Mouse (Mus musculus): Measurements from ENCODE around the gene Olfr1254. TPM values are rescaled to one million over a fixed set of nuclear protein-coding genes. Genes with fewer than 3 reads are reported as not detected.

Olfr1254 gene
- polyA plus RNA-seq (2012; rRNA removed): not detected in 2 replicates

GRCm38 (mm10) chr2:89793519-89793918 lies at the start of gene Olfr1254:
Gene Olfr1254 (minus strand): TSS chr2:89793619.
- no peak for DNase-seq (ENCODE audit: low read depth, low spot score)

GRCm38 (mm10) chr2:89841455-89841854 lies 48.0 kb upstream of the Olfr1254 start, which contains the start of gene Olfr1256:
Gene Olfr1256 (minus strand): TSS chr2:89841555.
- WGBS: 48% methylated on average over 2 of the region's 2 CpGs
- DNase-seq (ENCODE audit: low read depth, low spot score): no peak

- WGBS: 68% methylated on average over 1 of the region's 1 CpGs
These were observed 26.8 kb upstream of the Olfr1254 start for GRCm38 (mm10) chr2:89820216-89820615.

GRCm38 (mm10) chr2:89811751-89812150 lies 18.3 kb upstream of the Olfr1254 start, which contains the start of gene Olfr1255:
Gene Olfr1255 (plus strand): TSS chr2:89812051.
- 86% methylated on average over 3 of the region's 3 CpGs for WGBS
- no peak for DNase-seq (ENCODE audit: low read depth, low spot score)

More at GRCm38 (mm10) chr2:89820216-89820615, 26.8 kb upstream of the Olfr1254 start:
- no peak for DNase-seq (ENCODE audit: low read depth, low spot score)

- DNase-seq (ENCODE audit: low read depth, low spot score): no peak
- 66% methylated on average over 2 of the region's 2 CpGs for WGBS
These were observed 17.3 kb upstream of the Olfr1254 start for GRCm38 (mm10) chr2:89810751-89811150.

GRCm38 (mm10) chr2:89799583-89799982 lies 6.2 kb upstream of the Olfr1254 start:
- WGBS: 89% methylated on average over 3 of the region's 3 CpGs
- DNase-seq (ENCODE audit: low read depth, low spot score): no peak

- WGBS: 89% methylated on average over 1 of the region's 1 CpGs
- DNase-seq (ENCODE audit: low read depth, low spot score): no peak
These were observed 36.4 kb downstream of the Olfr1254 start, which contains the start of gene Olfr1253 for GRCm38 (mm10) chr2:89756990-89757389. Gene Olfr1253 (minus strand): TSS chr2:89757090.

Other genes with a start within 250 kb of the Olfr1254 start
- not detected in 2 replicates for gene Olfr1245, start 215.2 kb downstream of the Olfr1254 start, polyA plus RNA-seq (2012; rRNA removed)
- gene Olfr1246, start 200.5 kb downstream of the Olfr1254 start, polyA plus RNA-seq (2012; rRNA removed): not detected in 2 replicates
- gene Olfr1247, start 179.5 kb downstream of the Olfr1254 start, polyA plus RNA-seq (2012; rRNA removed): not detected in 2 replicates
- gene Olfr1248, start 175.4 kb downstream of the Olfr1254 start, polyA plus RNA-seq (2012; rRNA removed): not detected in 2 replicates
- gene Olfr1249, start 158.6 kb downstream of the Olfr1254 start, polyA plus RNA-seq (2012; rRNA removed): not detected in 2 replicates
- not detected in 2 replicates for gene Olfr1250, start 132.2 kb downstream of the Olfr1254 start, polyA plus RNA-seq (2012; rRNA removed)
- not detected in 2 replicates for gene Olfr1251, start 121.7 kb downstream of the Olfr1254 start, polyA plus RNA-seq (2012; rRNA removed)
- not detected in 2 replicates for gene Olfr1252, start 68.6 kb downstream of the Olfr1254 start, polyA plus RNA-seq (2012; rRNA removed)
- gene Olfr1253, start 36.5 kb downstream of the Olfr1254 start, polyA plus RNA-seq (2012; rRNA removed): not detected in 2 replicates
- gene Olfr1255, start 18.4 kb upstream of the Olfr1254 start, polyA plus RNA-seq (2012; rRNA removed): not detected in 2 replicates
- gene Olfr1256, start 47.9 kb upstream of the Olfr1254 start, polyA plus RNA-seq (2012; rRNA removed): not detected in 2 replicates
- not detected in 2 replicates for gene Olfr48, start 54.6 kb upstream of the Olfr1254 start, polyA plus RNA-seq (2012; rRNA removed)
- gene Olfr1257, start 84.8 kb upstream of the Olfr1254 start, polyA plus RNA-seq (2012; rRNA removed): not detected in 2 replicates
- not detected in 2 replicates for gene Olfr1258, start 133.7 kb upstream of the Olfr1254 start, polyA plus RNA-seq (2012; rRNA removed)
- 0.12 TPM in 1 of 2 replicates, not detected in the other for gene Olfr1259, start 155.0 kb upstream of the Olfr1254 start, polyA plus RNA-seq (2012; rRNA removed)
- gene Olfr1260, start 180.7 kb upstream of the Olfr1254 start, polyA plus RNA-seq (2012; rRNA removed): not detected in 2 replicates
- not detected in 2 replicates for gene Olfr1261, start 197.6 kb upstream of the Olfr1254 start, polyA plus RNA-seq (2012; rRNA removed)
- gene Olfr1262, start 206.5 kb upstream of the Olfr1254 start, polyA plus RNA-seq (2012; rRNA removed): not detected in 2 replicates
- not detected in 2 replicates for gene Olfr1263, start 218.5 kb upstream of the Olfr1254 start, polyA plus RNA-seq (2012; rRNA removed)
- not detected in 2 replicates for gene Olfr1264, start 232.0 kb upstream of the Olfr1254 start, polyA plus RNA-seq (2012; rRNA removed)
- gene Olfr1265, start 241.7 kb upstream of the Olfr1254 start, polyA plus RNA-seq (2012; rRNA removed): not detected in 2 replicates